Mouse (Mus musculus) intestine, embryonic 15.5 days (tissue): ENCODE data around the gene 6330409D20Rik. TPM values are rescaled to one million over a fixed set of nuclear protein-coding genes. Genes with fewer than 3 reads are reported as not detected.
A peak's percentile ranks its signal among the peaks of the same experiment; 100 is the strongest.

Experiments used
- ATAC-seq: fragments of 200-750 bp; cut with Nextera tagmentation; 2 replicates; pipeline ENCODE4 v1.8.0; 2017; ENCODE audit warnings: moderate TSS enrichment, moderate library complexity
- H3K27ac ChIP-seq: fragments of 300-500 bp; sonication (generic); 2 replicates; pipeline ENCODE4 v1.5.1; 2015; ENCODE audit warnings: mild to moderate bottlenecking, inconsistent platforms
- H3K27me3 ChIP-seq: fragments of 300-500 bp; sonication (generic); replicated peaks from 2 replicates; pipeline ENCODE4 v1.6.1; 2015; ENCODE audit warnings: inconsistent platforms
- H3K36me3 ChIP-seq: fragments of 300-500 bp; sonication (generic); 2 replicates; pipeline ENCODE4 v1.6.1; 2015; ENCODE audit warnings: inconsistent platforms
- H3K4me1 ChIP-seq: fragments of 300-500 bp; sonication (generic); replicated peaks from 2 replicates; pipeline ENCODE4 v1.6.1; 2015; ENCODE audit warnings: inconsistent platforms
- H3K4me2 ChIP-seq: fragments of 300-500 bp; sonication (generic); replicated peaks from 2 replicates; pipeline ENCODE4 v1.6.1; 2015; ENCODE audit warnings: mild to moderate bottlenecking, inconsistent platforms
- H3K4me3 ChIP-seq: fragments of 300-500 bp; sonication (generic); replicated peaks from 2 replicates; pipeline ENCODE4 v1.5.1; 2015; ENCODE audit warnings: inconsistent platforms
- H3K9ac ChIP-seq: fragments of 300-500 bp; sonication (generic); 2 replicates; pipeline ENCODE4 v1.6.1; 2015; ENCODE audit warnings: inconsistent platforms
- H3K9me3 ChIP-seq: fragments of 300-500 bp; sonication (generic); 2 replicates; pipeline ENCODE4 v1.6.1; 2016; ENCODE audit warnings: inconsistent platforms
- WGBS: fragments of 180-500 bp; shearing (Covaris S2); methylation state at CpG from one replicate; pipeline ENCODE4 v1.1.7; 2015; 5-methylcytosine and 5-hydroxymethylcytosine counted together
- polyA plus RNA-seq: library from polyadenylated mRNA; unstranded; fragments of >200 nt; fragmentation: Nextera tagmentation; extraction: Ambion mirVana; gene quantifications from 2 replicates; pipeline ENCODE4 v1.2.1, GENCODE M21; 2015

The 6330409D20Rik gene
- polyA plus RNA-seq, 1 experiment from 2014 or later, result 0.13 TPM

DNA sequence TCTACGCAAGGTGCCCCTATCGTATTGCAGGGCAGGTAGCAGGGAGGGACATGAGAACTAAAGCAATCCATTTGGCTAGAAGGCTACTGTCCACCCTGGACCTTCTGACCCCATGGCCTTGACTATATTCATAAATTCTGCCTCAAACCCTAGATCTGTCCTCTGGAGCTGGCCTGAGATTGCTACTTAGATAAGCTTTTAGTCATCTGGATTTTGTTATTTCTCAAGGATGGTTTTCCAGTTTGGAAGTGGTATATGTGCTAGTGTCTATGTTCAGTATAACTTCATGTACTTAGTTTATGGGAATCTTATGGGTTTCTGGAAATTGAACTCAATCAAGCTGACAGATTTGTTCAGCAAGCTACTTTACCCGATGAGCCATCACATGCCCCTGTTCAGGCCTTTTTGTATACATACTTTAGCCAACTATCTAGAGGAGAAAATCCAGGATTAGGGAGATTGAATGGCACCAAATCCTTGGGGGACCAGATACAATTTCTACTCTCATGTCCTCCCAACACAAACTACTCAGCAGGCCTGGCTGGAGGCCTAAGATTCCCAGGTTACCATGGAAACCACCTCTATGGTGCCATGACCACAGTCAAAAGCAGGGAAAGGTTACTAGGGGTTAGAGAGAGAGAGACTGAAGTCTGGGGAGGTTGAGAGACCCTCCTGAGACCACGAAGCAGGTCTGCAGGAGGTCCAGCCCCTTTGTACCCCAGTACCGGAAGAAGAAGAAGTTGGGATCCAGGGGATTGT lies 28.7 kb upstream of the 6330409D20Rik start:
- no peaks in the 10 kb centered on the region for H3K9me3 ChIP-seq
- H3K4me2 ChIP-seq, result no peak overlapping the region
- H3K27ac ChIP-seq, result no peak overlapping the region
- 71% methylated on average over 5 of the region's 5 CpGs for WGBS
- H3K4me3 ChIP-seq, result no peak overlapping the region
- ATAC-seq, result no peak
- no peak overlapping the region for H3K9ac ChIP-seq
- peaks cover 17% of the 10 kb centered on the region; the same call in 1 of the 2 replicates for H3K4me1 ChIP-seq
- no peaks in the 10 kb centered on the region for H3K36me3 ChIP-seq
- no peaks in the 10 kb centered on the region for H3K27me3 ChIP-seq

DNA sequence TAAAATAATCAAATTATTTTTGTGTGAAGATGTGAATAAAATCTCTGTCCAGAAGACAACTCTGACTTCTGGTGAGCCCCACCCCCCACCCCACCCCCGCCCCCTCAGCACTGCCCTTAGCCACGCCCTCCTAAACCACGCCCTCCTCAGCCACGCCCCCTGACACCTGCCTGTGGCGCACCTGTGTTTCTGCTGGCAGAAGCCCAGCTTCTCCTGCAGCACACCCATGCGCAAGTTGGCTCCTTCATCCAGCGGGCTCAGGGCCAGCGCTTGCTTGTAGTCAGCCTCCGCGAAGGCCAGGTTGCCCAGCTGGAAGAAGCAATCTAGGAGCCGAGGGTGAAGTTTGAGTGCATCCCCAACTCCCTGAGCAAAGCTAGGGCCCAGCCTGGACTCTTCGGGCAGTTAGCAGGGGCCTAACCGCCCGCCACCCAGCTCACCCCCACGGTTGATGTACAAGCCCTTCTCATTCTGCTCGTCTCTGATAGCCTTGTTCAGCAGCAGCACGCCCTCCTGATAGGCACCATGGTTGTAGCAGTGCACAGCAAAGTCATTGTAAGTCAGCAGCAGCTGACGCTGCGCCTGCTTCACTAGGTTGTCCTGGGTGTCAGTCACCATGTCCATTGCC lies 28.0 kb upstream of the 6330409D20Rik start:
- Histone ChIP-seq H3K4me1 (peaks cover 12% of the 10 kb centered on the region; the same call in 1 of the 2 replicates), H3K9ac (no peak overlapping the region), H3K27ac (no peak overlapping the region), H3K4me3 (no peak overlapping the region), H3K27me3 (no peaks in the 10 kb centered on the region), H3K36me3 (no peaks in the 10 kb centered on the region), H3K4me2 (no peak overlapping the region), H3K9me3 (no peaks in the 10 kb centered on the region)
- WGBS, result 54% methylated on average over 19 of the region's 19 CpGs
- no peak for ATAC-seq

DNA sequence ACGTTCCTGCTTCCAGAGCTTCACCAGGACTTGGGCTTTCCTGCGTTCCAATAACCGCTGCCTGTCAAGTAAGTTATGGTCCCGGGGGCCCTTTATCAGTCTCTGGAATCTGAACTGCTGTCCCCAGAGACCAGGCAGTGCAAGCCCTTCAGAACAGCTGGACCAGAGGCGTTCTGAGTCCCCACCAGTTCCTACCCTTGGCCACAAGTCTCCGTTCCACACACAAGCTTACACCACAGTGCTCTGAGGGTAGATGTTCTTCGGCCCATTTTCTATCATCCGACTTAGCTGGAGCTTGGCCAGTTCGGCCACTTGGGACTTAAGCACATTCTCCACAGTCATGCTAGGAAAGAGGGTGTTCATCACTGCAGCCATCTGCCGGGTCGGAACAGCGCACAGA lies 26.4 kb upstream of the 6330409D20Rik start:
- Histone ChIP-seq H3K4me1 (peaks cover 12% of the 10 kb centered on the region; the same call in 1 of the 2 replicates), H3K9ac (no peak overlapping the region), H3K9me3 (no peaks in the 10 kb centered on the region), H3K4me2 (no peak overlapping the region), H3K27me3 (no peaks in the 10 kb centered on the region), H3K27ac (no peak overlapping the region), H3K36me3 (no peaks in the 10 kb centered on the region), H3K4me3 (no peak overlapping the region)
- WGBS, result 72% methylated on average over 12 of the region's 12 CpGs
- ATAC-seq, result no peak

DNA sequence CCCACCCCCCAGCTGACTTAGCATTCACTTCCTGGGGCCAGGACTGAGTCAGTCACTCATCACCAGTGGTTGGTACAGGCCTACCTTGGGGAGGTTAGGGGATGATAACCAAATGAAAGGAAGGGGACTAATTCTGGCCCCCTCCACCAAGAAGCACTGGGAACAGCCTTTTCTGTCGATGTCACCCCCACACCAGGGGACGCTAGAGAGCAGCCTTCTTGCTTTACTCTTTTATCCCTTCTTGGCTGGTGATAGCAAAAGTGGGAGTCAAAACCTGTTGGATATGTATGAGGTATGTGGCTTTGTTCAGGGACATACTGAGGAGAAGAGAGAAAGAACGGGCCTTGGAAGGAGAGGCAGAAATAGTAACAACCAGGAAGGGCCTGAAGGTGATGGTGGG lies 22.5 kb upstream of the 6330409D20Rik start:
- no peak overlapping the region for H3K4me2 ChIP-seq
- H3K27me3 ChIP-seq, result no peaks in the 10 kb centered on the region
- no peak overlapping the region for H3K27ac ChIP-seq
- H3K9ac ChIP-seq, result no peak overlapping the region
- H3K9me3 ChIP-seq, result no peaks in the 10 kb centered on the region
- H3K4me3 ChIP-seq, result no peak overlapping the region
- WGBS, result 81% methylated on average over 3 of the region's 3 CpGs
- peaks cover 7% of the 10 kb centered on the region; the same call in 1 of the 2 replicates for H3K36me3 ChIP-seq
- no peak for ATAC-seq
- peaks cover 6% of the 10 kb centered on the region; the same call in 1 of the 2 replicates for H3K4me1 ChIP-seq

DNA sequence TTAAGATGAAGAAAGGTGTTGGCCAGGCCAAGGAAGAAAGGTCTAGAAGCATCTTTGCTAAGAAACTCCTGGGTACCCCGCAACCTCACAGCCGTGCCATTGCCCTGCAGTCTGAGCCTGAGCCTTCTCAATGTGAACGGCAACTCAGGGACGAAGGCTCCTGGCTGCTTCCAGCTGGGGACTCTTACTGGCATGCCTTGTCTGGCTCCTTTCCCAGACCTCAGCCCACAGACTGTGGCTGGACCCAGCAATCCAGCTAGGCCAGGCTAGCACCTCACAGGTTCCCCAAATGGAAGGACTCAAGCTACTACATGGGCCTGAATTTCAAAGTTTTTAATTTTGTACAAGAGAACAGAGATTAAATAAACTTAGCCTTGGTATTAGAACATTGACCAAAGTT lies 21.0 kb upstream of the 6330409D20Rik start:
- H3K27ac ChIP-seq, result no peak overlapping the region
- H3K4me2 ChIP-seq, result no peak overlapping the region
- H3K27me3 ChIP-seq, result no peaks in the 10 kb centered on the region
- no peaks in the 10 kb centered on the region for H3K9me3 ChIP-seq
- peaks cover 9% of the 10 kb centered on the region; the same call in 1 of the 2 replicates for H3K4me1 ChIP-seq
- 92% methylated on average over 4 of the region's 4 CpGs for WGBS
- peaks cover 7% of the 10 kb centered on the region; the same call in 1 of the 2 replicates for H3K36me3 ChIP-seq
- H3K4me3 ChIP-seq, result no peak overlapping the region
- no peak overlapping the region for H3K9ac ChIP-seq
- ATAC-seq, result no peak

DNA sequence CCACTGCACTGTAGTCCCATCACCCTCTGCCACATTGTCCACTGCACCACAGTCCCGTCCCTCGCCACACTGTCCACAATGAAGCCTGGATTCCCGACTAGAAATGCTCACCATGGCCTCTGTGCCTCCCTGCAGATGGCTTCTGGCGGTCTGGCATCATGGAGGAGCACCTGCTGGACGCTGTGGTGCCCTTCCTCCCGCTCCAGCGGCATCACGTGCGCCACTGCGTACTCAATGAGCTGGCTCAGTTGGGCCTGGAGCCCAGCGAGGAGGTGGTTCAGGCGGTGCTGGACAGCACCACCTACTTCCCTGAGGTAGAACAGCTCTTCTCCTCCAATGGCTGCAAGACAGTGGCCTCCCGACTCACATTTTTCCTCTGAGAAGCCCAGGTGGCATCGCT lies 20.5 kb upstream of the 6330409D20Rik start:
- Histone ChIP-seq H3K9ac (no peak overlapping the region), H3K36me3 (peaks cover 7% of the 10 kb centered on the region; the same call in 1 of the 2 replicates), H3K4me1 (peaks cover 9% of the 10 kb centered on the region; the same call in 1 of the 2 replicates), H3K27me3 (no peaks in the 10 kb centered on the region), H3K4me2 (no peak overlapping the region), H3K4me3 (no peak overlapping the region), H3K27ac (no peak overlapping the region), H3K9me3 (no peaks in the 10 kb centered on the region)
- no peak for ATAC-seq
- 90% methylated on average over 14 of the region's 14 CpGs for WGBS

DNA sequence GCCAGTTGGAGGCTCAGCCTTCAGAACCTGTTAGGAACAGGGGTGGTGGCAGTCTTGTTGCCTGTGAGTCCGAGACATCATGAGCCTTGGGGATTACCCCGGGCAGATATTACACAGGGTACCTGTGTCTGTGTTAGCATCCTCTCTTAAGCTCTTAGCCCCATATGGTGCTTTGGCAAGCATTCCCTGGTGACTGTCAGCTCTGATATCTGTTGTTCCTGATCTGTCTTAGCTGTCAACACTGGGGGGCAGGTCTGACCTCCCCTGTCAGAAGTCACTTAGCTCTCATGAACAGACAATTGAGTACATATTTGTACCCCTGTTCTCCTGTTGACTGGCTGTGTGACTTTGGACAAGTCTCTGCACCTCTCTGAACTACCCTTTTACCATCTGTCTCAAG lies 18.2 kb upstream of the 6330409D20Rik start:
- no peak for ATAC-seq
- 0 out of 2 replicates have a peak overlapping the region, but pooled peaks have one; percentile 28 for H3K9ac ChIP-seq
- peaks cover 9% of the 10 kb centered on the region; the same call in 1 of the 2 replicates for H3K4me1 ChIP-seq
- H3K9me3 ChIP-seq, result no peaks in the 10 kb centered on the region
- no peak overlapping the region for H3K4me3 ChIP-seq
- no peaks in the 10 kb centered on the region for H3K27me3 ChIP-seq
- no peak overlapping the region for H3K27ac ChIP-seq
- H3K4me2 ChIP-seq, result no peak overlapping the region
- H3K36me3 ChIP-seq, result peaks cover 14% of the 10 kb centered on the region
- WGBS, result 89% methylated on average over 2 of the region's 2 CpGs

DNA sequence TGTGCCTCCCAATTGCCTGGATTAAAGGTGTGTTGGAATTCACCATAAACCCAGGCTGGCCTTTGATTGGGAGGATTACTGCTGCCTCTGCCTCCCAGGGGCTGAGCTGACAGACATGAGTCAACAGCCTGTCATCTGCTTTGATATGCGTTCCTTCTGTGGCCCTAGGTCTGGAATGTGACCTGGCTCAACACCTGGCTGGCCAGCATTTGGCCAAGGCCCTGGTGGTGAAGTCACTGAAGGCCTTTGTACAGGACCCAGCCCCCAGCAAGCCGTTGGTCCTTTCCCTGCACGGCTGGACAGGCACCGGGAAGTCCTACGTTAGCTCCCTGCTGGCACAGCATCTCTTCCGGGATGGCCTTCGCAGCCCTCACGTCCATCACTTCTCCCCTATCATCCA lies 17.7 kb upstream of the 6330409D20Rik start:
- H3K4me3 ChIP-seq, result no peak overlapping the region
- no peak for ATAC-seq
- no peak overlapping the region for H3K4me2 ChIP-seq
- peaks cover 14% of the 10 kb centered on the region for H3K36me3 ChIP-seq
- 70% methylated on average over 8 of the region's 8 CpGs for WGBS
- H3K27me3 ChIP-seq, result no peaks in the 10 kb centered on the region
- H3K9ac ChIP-seq, result peak overlapping the region; percentile 28; the same call in 1 of the 2 replicates
- H3K9me3 ChIP-seq, result no peaks in the 10 kb centered on the region
- H3K27ac ChIP-seq, result no peak overlapping the region
- H3K4me1 ChIP-seq, result peaks cover 9% of the 10 kb centered on the region; the same call in 1 of the 2 replicates

DNA sequence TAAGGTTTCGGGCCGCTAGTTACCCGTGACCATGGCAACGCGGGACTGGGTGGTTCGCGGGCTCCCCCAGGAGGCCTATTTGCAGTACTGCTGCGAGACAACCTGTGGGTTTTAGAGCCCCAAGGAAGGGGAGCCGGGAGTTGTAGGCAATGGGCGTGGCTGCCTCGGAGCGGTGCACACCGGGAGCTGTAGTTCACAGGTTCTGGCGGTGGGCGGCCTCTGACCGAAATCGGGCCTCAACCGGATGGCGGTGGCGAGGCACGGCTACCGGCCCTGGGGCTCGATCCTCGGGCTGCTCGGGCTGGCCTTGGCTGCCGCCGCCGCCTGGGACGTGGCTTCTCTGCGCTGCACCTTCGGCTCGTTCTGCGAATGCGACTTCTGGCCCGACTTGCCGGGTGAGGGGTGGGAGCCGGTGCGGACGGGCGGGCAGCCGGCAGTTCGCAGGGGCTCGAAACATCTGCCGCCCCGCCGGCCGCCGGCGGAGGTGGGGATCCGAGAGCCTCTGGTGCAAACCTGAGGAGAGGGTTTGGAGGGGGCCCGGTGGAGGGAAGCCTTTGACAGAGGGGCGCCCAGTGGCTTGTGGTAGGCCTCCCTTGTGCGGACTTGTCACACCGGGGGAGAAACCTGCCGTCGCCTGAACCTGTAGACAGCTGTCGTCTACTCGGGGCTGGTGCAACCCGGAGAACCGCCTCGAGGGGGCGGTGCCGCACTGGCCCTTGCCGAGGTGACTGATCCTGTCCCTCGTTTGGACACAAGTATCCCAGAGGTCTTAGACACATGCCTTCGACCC lies 16.4 kb upstream of the 6330409D20Rik start, which contains the start of gene Tor2a:
TSS of gene Tor2a (plus strand) at position 179 of the 790 bp plus-strand sequence.
- peak within 1 kb of the TSS; percentile 72 for H3K4me3 ChIP-seq
- peaks cover 9% of the 10 kb centered on the region; the same call in 1 of the 2 replicates for H3K4me1 ChIP-seq
- H3K4me2 ChIP-seq, result peak within 1 kb of the TSS; percentile 72
- H3K9ac ChIP-seq, result peak within 1 kb of the TSS; percentile 76
- no peaks in the 10 kb centered on the region for H3K27me3 ChIP-seq
- WGBS, result under 1% methylated on average over 66 of the region's 66 CpGs
- peak; percentile 96 for ATAC-seq
- H3K36me3 ChIP-seq, result peaks cover 21% of the 10 kb centered on the region
- H3K27ac ChIP-seq, result peak within 1 kb of the TSS; percentile 85
- H3K9me3 ChIP-seq, result no peaks in the 10 kb centered on the region

DNA sequence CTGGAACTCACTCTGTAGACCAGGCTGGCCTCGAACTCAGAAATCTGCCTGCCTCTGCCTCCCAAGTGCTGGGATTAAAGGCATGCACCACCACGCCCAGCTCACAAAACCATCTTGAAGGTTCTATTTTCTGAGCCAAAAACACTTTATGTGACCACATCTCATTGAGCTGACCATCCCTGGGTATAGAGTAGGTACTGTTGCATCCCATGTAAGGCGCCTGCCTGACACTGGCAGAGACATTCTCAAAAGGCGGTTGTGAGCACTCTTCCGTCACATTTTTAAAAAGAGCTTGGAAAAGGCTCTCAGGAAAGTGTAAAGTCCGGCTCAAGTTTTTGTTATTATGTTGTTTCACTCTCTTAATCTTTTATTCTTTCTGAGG lies 15.8 kb upstream of the 6330409D20Rik start:
- ATAC-seq, result peak; percentile 39; the same call in 1 of the 2 replicates
- H3K27me3 ChIP-seq, result no peaks in the 10 kb centered on the region

DNA sequence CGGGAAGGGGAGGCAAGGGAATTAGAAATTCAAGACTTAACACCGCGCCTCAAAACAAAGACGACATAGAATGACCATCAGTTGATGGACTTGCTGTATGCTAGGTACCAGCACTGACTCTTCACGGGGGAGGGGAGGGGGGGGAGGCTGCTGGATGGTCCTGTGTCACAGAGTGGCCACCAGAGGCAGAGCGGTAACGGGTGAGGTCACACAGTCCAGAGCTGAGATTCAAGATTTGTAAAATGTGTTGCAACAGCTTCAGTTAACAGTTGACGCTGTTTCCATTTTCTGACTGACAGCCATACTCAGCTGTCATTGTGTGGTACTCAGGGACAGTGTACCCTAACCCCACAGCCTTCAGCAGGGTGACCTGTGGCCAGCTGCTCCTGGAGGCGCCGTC lies 11.4 kb upstream of the 6330409D20Rik start:
- Histone ChIP-seq H3K4me3 (peak overlapping the region; percentile 42; the same call in 1 of the 2 replicates), H3K36me3 (peaks cover 22% of the 10 kb centered on the region), H3K27me3 (no peaks in the 10 kb centered on the region), H3K27ac (no peak overlapping the region), H3K9ac (no peak overlapping the region), H3K4me1 (peaks cover 8% of the 10 kb centered on the region), H3K9me3 (no peaks in the 10 kb centered on the region), H3K4me2 (peak overlapping the region; percentile 65)
- 71% methylated on average over 10 of the region's 10 CpGs for WGBS
- no peak for ATAC-seq

More for the DNA sequence above, 15.8 kb upstream of the 6330409D20Rik start:
- WGBS, result 36% methylated on average over 6 of the region's 6 CpGs
- Histone ChIP-seq H3K27ac (no peak overlapping the region), H3K36me3 (peaks cover 21% of the 10 kb centered on the region), H3K9me3 (no peaks in the 10 kb centered on the region), H3K9ac (no peak overlapping the region), H3K4me3 (no peak overlapping the region), H3K4me1 (peaks cover 9% of the 10 kb centered on the region; the same call in 1 of the 2 replicates), H3K4me2 (peak overlapping the region; percentile 72; the same call in 1 of the 2 replicates)

DNA sequence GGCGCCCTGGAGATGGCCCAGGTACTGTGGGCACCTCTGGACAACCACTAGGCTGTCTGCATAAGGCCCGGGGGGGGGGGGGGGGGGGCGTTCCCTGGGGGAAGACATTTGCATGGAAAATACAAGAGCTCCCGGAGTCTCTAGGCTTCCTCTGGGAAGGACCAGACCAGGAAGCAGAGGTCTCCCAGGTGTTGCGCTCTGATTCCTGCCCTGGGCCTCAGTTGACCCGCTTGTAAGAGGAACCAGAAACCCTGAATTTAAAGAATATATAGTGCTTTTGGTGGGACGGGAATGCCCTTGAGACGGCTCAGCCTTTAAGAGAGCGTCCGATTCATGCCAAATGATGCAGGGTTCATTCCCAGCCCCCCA lies 10.8 kb upstream of the 6330409D20Rik start:
- Histone ChIP-seq H3K9ac (peak overlapping the region; percentile 39; the same call in 1 of the 2 replicates), H3K4me3 (peak overlapping the region; percentile 42), H3K36me3 (peaks cover 25% of the 10 kb centered on the region), H3K27me3 (no peaks in the 10 kb centered on the region), H3K4me2 (peak overlapping the region; percentile 65), H3K27ac (peak overlapping the region; percentile 41), H3K4me1 (peaks cover 8% of the 10 kb centered on the region), H3K9me3 (no peaks in the 10 kb centered on the region)
- peak; percentile 57 for ATAC-seq
- 30% methylated on average over 10 of the region's 10 CpGs for whole genome bisulfite sequencing
